Mouse (Mus musculus) adrenal gland, postnatal 14 days (tissue): ENCODE data around the gene Spag8. TPM values are rescaled to one million over a fixed set of nuclear protein-coding genes. Genes with fewer than 3 reads are reported as not detected.

ENCODE experiments used
- microRNA-seq, 2 experiments: library from miRNA; unstranded; fragments of <30 nt; microRNA quantifications; one replicate each; pipeline ENCODE4 v1.2.0; 2021
- total RNA-seq: library from RNA; stranded (reverse); gene quantifications from 2 replicates; pipeline ENCODE4 v1.2.3, GENCODE M21; 2021

The Spag8 gene
- total RNA-seq, 1 experiment from 2014 or later, result 0.93 TPM

Small RNAs within 50 kb of the gene (microRNA-seq; reads per million reads assigned to microRNA genes)
- 1.7 to 3.8 reads per million in 2 experiments for gene Gm25262

Other genes starting within 250 kb of the Spag8 start
- gene Fam166b, start 224.5 kb downstream of the Spag8 start, total RNA-seq, result not detected in 2 replicates
- gene Tesk1, start 211.7 kb downstream of the Spag8 start, total RNA-seq, result 53.9 and 59.0 TPM in 2 replicates
- 2.7 and 12.7 TPM in 2 replicates for gene Cd72, start 199.0 kb downstream of the Spag8 start, total RNA-seq
- gene Sit1, start 169.9 kb downstream of the Spag8 start, total RNA-seq, result 0.59 and 1.3 TPM in 2 replicates
- gene Ccdc107, start 160.7 kb downstream of the Spag8 start, total RNA-seq, result 48.3 and 50.0 TPM in 2 replicates
- 5.2 and 6.8 TPM in 2 replicates for gene Arhgef39, start 153.9 kb downstream of the Spag8 start, total RNA-seq
- 0.37 and 0.83 TPM in 2 replicates for gene Car9, start 146.6 kb downstream of the Spag8 start, total RNA-seq
- gene Tpm2, start 129.8 kb downstream of the Spag8 start, total RNA-seq, result 84.5 and 88.0 TPM in 2 replicates
- gene Creb3, start 91.3 kb downstream of the Spag8 start, total RNA-seq, result 108 and 117 TPM in 2 replicates
- gene Tln1, start 90.9 kb downstream of the Spag8 start, total RNA-seq, result 201 and 213 TPM in 2 replicates
- gene Rgp1, start 74.9 kb downstream of the Spag8 start, total RNA-seq, result 43.3 and 52.6 TPM in 2 replicates
- gene Gba2, start 74.7 kb downstream of the Spag8 start, total RNA-seq, result 11.7 and 15.0 TPM in 2 replicates
- 2.1 and 2.3 TPM in 2 replicates for gene Msmp, start 69.1 kb downstream of the Spag8 start, total RNA-seq
- gene Npr2, start 21.7 kb downstream of the Spag8 start, total RNA-seq, result 36.4 and 43.9 TPM in 2 replicates
- gene Hint2, start 2.9 kb upstream of the Spag8 start, total RNA-seq, result 91.7 and 99.5 TPM in 2 replicates
- gene Tmem8b, start 15.4 kb upstream of the Spag8 start, total RNA-seq, result 7.2 and 9.9 TPM in 2 replicates
- gene Fam221b, start 15.6 kb upstream of the Spag8 start, total RNA-seq, result 0.30 TPM in 1 of 2 replicates, not detected in the other
- not detected in 2 replicates for gene Olfr70, start 47.2 kb upstream of the Spag8 start, total RNA-seq
- gene Olfr71, start 56.7 kb upstream of the Spag8 start, total RNA-seq, result not detected in 2 replicates
- 4.4 and 6.2 TPM in 2 replicates for gene Hrct1, start 73.6 kb upstream of the Spag8 start, total RNA-seq
- gene Spaar, start 76.4 kb upstream of the Spag8 start, total RNA-seq, result 4.2 and 6.2 TPM in 2 replicates
- not detected in 2 replicates for gene Olfr159, start 117.4 kb upstream of the Spag8 start, total RNA-seq
- gene Olfr156, start 170.3 kb upstream of the Spag8 start, total RNA-seq, result not detected in 2 replicates
- not detected in 2 replicates for gene Olfr157, start 186.6 kb upstream of the Spag8 start, total RNA-seq
- gene Olfr155, start 198.0 kb upstream of the Spag8 start, total RNA-seq, result not detected in 2 replicates
- gene Reck, start 221.9 kb upstream of the Spag8 start, total RNA-seq, result 14.6 and 16.6 TPM in 2 replicates